Mouse (Mus musculus): ENCODE results near the gene Oxct2b. TPM values are rescaled to one million over a fixed set of nuclear protein-coding genes. Genes with fewer than 3 reads are reported as not detected.
A peak's percentile ranks its signal among the peaks of the same experiment; 100 is the strongest.
"Not testable (repeated sequence)": the region's sequence is repeated elsewhere in the genome, so short reads cannot be mapped to it uniquely, and the experiment has no call there.

The Oxct2b gene
- polyA plus RNA-seq, 1 experiment from 2014 or later, result 0.18 TPM

DNA sequence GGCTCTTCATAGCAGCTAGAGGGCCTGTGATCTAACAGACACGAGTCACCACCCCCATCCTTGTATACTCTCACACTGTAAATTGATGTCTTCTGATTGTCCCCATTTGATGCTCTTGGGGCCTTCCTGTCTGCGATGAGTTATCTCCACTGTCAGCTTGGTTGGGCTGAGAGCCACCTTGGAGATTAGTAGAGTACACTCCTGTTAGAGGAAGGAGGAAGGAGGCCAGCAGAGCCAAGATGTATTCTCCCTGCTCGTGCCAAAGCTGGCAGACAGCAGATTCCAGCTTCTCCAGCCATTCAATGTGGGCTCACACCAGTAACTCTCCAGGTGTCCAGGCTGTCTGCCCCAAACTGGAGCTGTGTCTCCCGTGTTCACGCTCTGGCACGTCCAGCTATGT, 44.5 kb downstream of the Oxct2b start:
- no peak overlapping the region for H3K27ac ChIP-seq

DNA sequence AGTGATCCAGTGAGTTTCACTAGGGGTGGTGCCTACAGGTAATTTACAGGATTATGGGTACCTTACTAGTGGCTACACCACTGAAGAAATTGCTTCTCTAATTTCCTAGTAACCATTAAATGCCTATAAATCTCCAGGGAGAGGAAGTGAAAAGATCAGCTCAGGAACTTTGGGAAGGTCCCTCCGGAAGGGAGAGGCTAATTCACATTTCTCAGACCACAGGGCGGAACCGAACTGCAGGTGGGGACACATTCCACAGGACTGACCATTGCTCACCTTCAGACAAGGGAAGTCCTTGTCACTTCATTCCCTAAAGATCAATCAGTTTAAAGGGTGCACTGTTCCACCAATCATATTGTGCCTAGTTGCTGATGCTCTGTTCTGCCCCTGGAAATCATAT, 45.2 kb downstream of the Oxct2b start:
- WGBS, result 81% methylated on average over 3 of the region's 3 CpGs
- not testable (repeated sequence) for ATAC-seq (ENCODE audit: insufficient read depth, low FRiP score, low read depth); H3K4me1 ChIP-seq

More for the DNA sequence above, 44.5 kb downstream of the Oxct2b start:
- no peak for ATAC-seq (ENCODE audit: insufficient read depth, low FRiP score, low read depth)
- 67% methylated on average over 6 of the region's 6 CpGs for WGBS
- Histone ChIP-seq H3K4me3 (replicated peaks) (no peak overlapping the region), H3K9ac (no peak overlapping the region), H3K27me3 (replicated peaks) (no peaks in the 10 kb centered on the region), H3K36me3 (no peaks in the 10 kb centered on the region), H3K4me1 (0 out of 2 replicates have a peak, but pooled peaks cover 5% of the 10 kb centered on the region), H3K9me3 (no peaks in the 10 kb centered on the region), H3K4me2 (no peak overlapping the region)

DNA sequence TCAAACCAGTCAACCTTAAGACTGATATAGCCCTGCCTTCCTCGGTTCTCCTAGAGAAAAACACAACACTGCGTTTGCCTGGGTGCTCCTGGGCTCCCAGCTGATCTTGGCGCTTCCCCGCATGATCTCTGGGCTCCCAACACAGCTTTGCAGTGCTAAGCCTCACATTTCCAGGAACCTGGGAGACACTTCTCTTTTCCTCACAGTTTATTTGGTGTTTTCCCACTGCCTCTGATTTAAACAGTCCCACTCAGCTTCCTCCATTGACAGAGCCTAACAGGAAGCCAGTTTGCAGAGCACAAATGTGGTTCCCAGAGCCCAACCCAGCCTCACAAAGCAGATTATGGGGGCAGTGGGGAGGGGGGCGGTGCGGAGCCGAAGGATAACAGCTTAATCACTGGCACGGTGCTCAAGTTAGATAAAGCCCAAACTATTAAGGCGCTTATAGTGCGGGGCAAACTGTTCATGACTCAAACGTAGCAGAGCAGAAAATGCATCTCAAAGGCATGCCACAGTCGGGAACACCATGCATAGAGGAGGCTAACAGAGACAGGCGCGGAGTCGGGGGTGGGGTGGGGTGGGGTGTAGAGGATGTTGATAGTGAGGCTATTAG, 46.3 kb downstream of the Oxct2b start:
- peak overlapping the region; percentile 40 for H3K4me2 ChIP-seq
- H3K4me1 ChIP-seq, result 0 out of 2 replicates have a peak, but pooled peaks cover 5% of the 10 kb centered on the region
- no peaks in the 10 kb centered on the region for H3K36me3 ChIP-seq
- H3K9ac ChIP-seq, result no peak overlapping the region
- H3K4me3 ChIP-seq (replicated peaks), result no peak overlapping the region
- H3K9me3 ChIP-seq, result no peaks in the 10 kb centered on the region
- no peak overlapping the region for H3K27ac ChIP-seq
- ATAC-seq (ENCODE audit: insufficient read depth, low FRiP score, low read depth), result no peak
- WGBS, result 15% methylated on average over 15 of the region's 15 CpGs
- no peaks in the 10 kb centered on the region for H3K27me3 ChIP-seq (replicated peaks)

More for the DNA sequence above, 45.2 kb downstream of the Oxct2b start:
- not testable (repeated sequence) for H3K9ac ChIP-seq; H3K4me3 ChIP-seq (replicated peaks); H3K4me2 ChIP-seq; H3K27ac ChIP-seq; H3K27me3 ChIP-seq (replicated peaks); H3K36me3 ChIP-seq; H3K9me3 ChIP-seq

DNA sequence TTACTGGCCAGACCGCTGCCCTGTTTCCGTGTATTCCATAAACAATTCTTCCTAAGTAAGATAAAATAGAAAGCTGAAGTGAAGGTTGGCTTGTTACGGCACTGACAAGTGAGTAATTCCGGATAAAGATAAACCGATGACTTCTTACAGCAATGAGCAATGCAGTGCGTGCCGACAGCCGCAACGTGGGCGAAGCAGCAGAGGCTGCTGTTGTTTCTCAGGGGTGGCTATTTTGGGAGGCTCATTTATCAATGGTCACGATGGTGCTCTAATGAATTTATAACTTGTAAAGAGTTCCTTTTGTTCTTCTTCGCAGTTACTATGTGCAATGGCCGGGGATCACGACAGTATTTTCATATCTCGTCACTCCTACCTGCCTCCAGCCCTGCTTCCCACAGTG, 48.1 kb downstream of the Oxct2b start:
- Histone ChIP-seq H3K9ac (no peak overlapping the region), H3K4me1 (0 out of 2 replicates have a peak, but pooled peaks cover 5% of the 10 kb centered on the region), H3K4me2 (no peak overlapping the region), H3K36me3 (no peaks in the 10 kb centered on the region), H3K27ac (no peak overlapping the region), H3K9me3 (no peaks in the 10 kb centered on the region), H3K27me3 (replicated peaks) (no peaks in the 10 kb centered on the region), H3K4me3 (replicated peaks) (no peak overlapping the region)
- no peak for ATAC-seq (ENCODE audit: insufficient read depth, low FRiP score, low read depth)
- 59% methylated on average over 15 of the region's 15 CpGs for WGBS

Other genes with a start within 250 kb of the Oxct2b start
- 71.0 and 74.8 TPM in 2 replicates for gene Cap1, start 230.2 kb upstream of the Oxct2b start, polyA plus RNA-seq (2015; fragmentation: Nextera tagmentation; extraction: Ambion mirVana)
- 2.7 and 4.1 TPM in 2 replicates for gene Mfsd2a, start 155.1 kb upstream of the Oxct2b start, polyA plus RNA-seq (2015; fragmentation: Nextera tagmentation; extraction: Ambion mirVana)
- 20.6 and 21.3 TPM in 2 replicates for gene Mycl, start 120.6 kb upstream of the Oxct2b start, polyA plus RNA-seq (2015; fragmentation: Nextera tagmentation; extraction: Ambion mirVana)
- gene Trit1, start 99.7 kb upstream of the Oxct2b start, polyA plus RNA-seq (2015; fragmentation: Nextera tagmentation; extraction: Ambion mirVana), result 18.3 and 20.4 TPM in 2 replicates
- 0.54 and 0.81 TPM in 2 replicates for gene Bmp8b, start 11.1 kb upstream of the Oxct2b start, polyA plus RNA-seq (2015; fragmentation: Nextera tagmentation; extraction: Ambion mirVana)
- 89.9 and 95.1 TPM in 2 replicates for gene Ppie, start 23.7 kb downstream of the Oxct2b start, polyA plus RNA-seq (2015; fragmentation: Nextera tagmentation; extraction: Ambion mirVana)
- 3.5 and 3.6 TPM in 2 replicates for gene Hpcal4, start 67.0 kb downstream of the Oxct2b start, polyA plus RNA-seq (2015; fragmentation: Nextera tagmentation; extraction: Ambion mirVana)
- gene Nt5c1a, start 85.2 kb downstream of the Oxct2b start, polyA plus RNA-seq (2015; fragmentation: Nextera tagmentation; extraction: Ambion mirVana), result not detected in 2 replicates
- gene Heyl, start 117.3 kb downstream of the Oxct2b start, polyA plus RNA-seq (2015; fragmentation: Nextera tagmentation; extraction: Ambion mirVana), result 14.1 and 18.9 TPM in 2 replicates
- 49.0 and 50.2 TPM in 2 replicates for gene Pabpc4, start 146.1 kb downstream of the Oxct2b start, polyA plus RNA-seq (2015; fragmentation: Nextera tagmentation; extraction: Ambion mirVana)
- gene Oxct2a, start 207.4 kb downstream of the Oxct2b start, polyA plus RNA-seq (2015; fragmentation: Nextera tagmentation; extraction: Ambion mirVana), result not detected in 2 replicates
- gene Bmp8a, start 227.0 kb downstream of the Oxct2b start, polyA plus RNA-seq (2015; fragmentation: Nextera tagmentation; extraction: Ambion mirVana), result 0.37 and 0.40 TPM in 2 replicates

All from stomach, embryonic 15.5 days (tissue).